Mouse (Mus musculus): Measurements from ENCODE around the gene Ktn1.

DNA sequence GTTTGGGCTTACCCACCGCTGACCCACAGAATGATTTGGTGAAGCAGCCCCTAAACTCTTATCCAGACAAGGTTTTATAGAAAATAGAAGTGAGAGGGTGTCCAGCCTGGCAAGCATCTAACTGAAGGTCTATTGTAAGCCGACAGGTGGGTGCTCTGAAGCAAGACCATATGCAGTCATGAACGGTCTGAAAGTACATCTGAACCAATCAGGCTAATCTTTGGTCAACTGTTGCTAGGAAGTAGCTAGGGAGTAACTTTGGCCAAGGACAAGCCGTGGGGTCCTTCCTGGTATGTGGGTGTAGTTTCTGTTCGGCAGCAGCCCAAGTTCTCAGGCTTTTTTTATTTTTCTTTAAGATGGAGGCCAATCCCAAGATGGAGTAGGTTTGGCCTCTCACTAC is 29.4 kb upstream of the Ktn1 start:
- TF ChIP-seq CTCF (IDR thresholded peaks at IDR 0.05; ENCODE audit: low read depth, low read length): no peak
- no peak for TF ChIP-seq POLR2A (IDR thresholded peaks at IDR 0.05; ENCODE audit: borderline replicate concordance, low read depth, low read length)

Data from bone marrow macrophage, adult 2 months (primary cell).